Mouse (Mus musculus) hindbrain, embryonic 13.5 days (tissue): ENCODE results near the gene Pdzd2. TPM values are rescaled to one million over a fixed set of nuclear protein-coding genes. Genes with fewer than 3 reads are reported as not detected.

Source experiments
- ATAC-seq: fragments of 200-750 bp; cut with Nextera tagmentation; 2 replicates; pipeline ENCODE4 v1.8.0; 2017; ENCODE audit warnings: moderate TSS enrichment; ENCODE audit not compliant: low FRiP score
- H3K27ac ChIP-seq: fragments of 300-500 bp; sonication (generic); 2 replicates; pipeline ENCODE4 v1.5.1; 2015; ENCODE audit warnings: inconsistent platforms, mild to moderate bottlenecking, moderate library complexity
- H3K27me3 ChIP-seq: fragments of 300-500 bp; sonication (generic); 2 replicates; pipeline ENCODE4 v1.6.1; 2015; ENCODE audit warnings: mild to moderate bottlenecking, inconsistent platforms
- H3K36me3 ChIP-seq: fragments of 300-500 bp; sonication (generic); 2 replicates; pipeline ENCODE4 v1.6.1; 2015; ENCODE audit warnings: mild to moderate bottlenecking, inconsistent platforms
- H3K4me1 ChIP-seq: fragments of 300-500 bp; sonication (generic); replicated peaks from 2 replicates; pipeline ENCODE4 v1.6.1; 2015; ENCODE audit warnings: inconsistent platforms
- H3K4me2 ChIP-seq: fragments of 300-500 bp; sonication (generic); 2 replicates; pipeline ENCODE4 v1.6.1; 2015; ENCODE audit warnings: inconsistent platforms, mild to moderate bottlenecking, moderate library complexity
- H3K4me3 ChIP-seq: fragments of 300-500 bp; sonication (generic); 2 replicates; pipeline ENCODE4 v1.5.1; 2015; ENCODE audit warnings: mild to moderate bottlenecking, inconsistent platforms
- H3K9ac ChIP-seq: fragments of 300-500 bp; sonication (generic); 2 replicates; pipeline ENCODE4 v1.6.1; 2015; ENCODE audit warnings: mild to moderate bottlenecking, inconsistent platforms
- H3K9me3 ChIP-seq: fragments of 300-500 bp; sonication (generic); 2 replicates; pipeline ENCODE4 v1.6.1; 2016; ENCODE audit warnings: inconsistent platforms
- WGBS: fragments of 180-500 bp; shearing (Covaris S2); methylation state at CpG from one replicate; pipeline ENCODE4 v1.1.7; 2015; 5-methylcytosine and 5-hydroxymethylcytosine counted together
- microRNA-seq: library from miRNA; unstranded; fragments of <30 nt; microRNA quantifications from one replicate; pipeline ENCODE4, GENCODE M21; 2016
- polyA plus RNA-seq: library from polyadenylated mRNA; unstranded; fragments of >200 nt; fragmentation: Nextera tagmentation; extraction: Ambion mirVana; gene quantifications from 2 replicates; pipeline ENCODE4 v1.2.1, GENCODE M21; 2015

Pdzd2 gene
- polyA plus RNA-seq, 1 experiment from 2014 or later = 12.3 TPM

GRCm38 (mm10) chr15:12317290-12317689 lies 422.4 kb downstream of the Pdzd2 start:
- Histone ChIP-seq H3K4me3 (no peak overlapping the region), H3K27ac (no peak overlapping the region), H3K36me3 (no peaks in the 10 kb centered on the region), H3K4me2 (no peak overlapping the region), H3K9ac (no peak overlapping the region), H3K27me3 (peaks cover 23% of the 10 kb centered on the region), H3K4me1 (peaks cover 7% of the 10 kb centered on the region), H3K9me3 (no peaks in the 10 kb centered on the region)
- 83% methylated on average over 5 of the region's 5 CpGs for WGBS
- no peak for ATAC-seq

GRCm38 (mm10) chr15:12315996-12316395 lies 423.7 kb downstream of the Pdzd2 start:
- Histone ChIP-seq H3K27me3 (peaks cover 23% of the 10 kb centered on the region), H3K4me1 (peaks cover 6% of the 10 kb centered on the region), H3K27ac (no peak overlapping the region), H3K9ac (no peak overlapping the region), H3K36me3 (no peaks in the 10 kb centered on the region), H3K4me3 (no peak overlapping the region), H3K4me2 (no peak overlapping the region), H3K9me3 (no peaks in the 10 kb centered on the region)
- no peak for ATAC-seq
- 72% methylated on average over 2 of the region's 2 CpGs for WGBS

GRCm38 (mm10) chr15:12314584-12314983 lies 425.1 kb downstream of the Pdzd2 start:
- no peak for ATAC-seq
- WGBS = 88% methylated on average over 5 of the region's 5 CpGs

GRCm38 (mm10) chr15:12313255-12313654 lies 426.5 kb downstream of the Pdzd2 start:
- 28% methylated on average over 1 of the region's 1 CpGs for WGBS
- Histone ChIP-seq H3K9ac (no peak overlapping the region), H3K9me3 (no peaks in the 10 kb centered on the region), H3K4me1 (no peaks in the 10 kb centered on the region), H3K27me3 (peaks cover 3% of the 10 kb centered on the region; the same call in 1 of the 2 replicates), H3K27ac (no peak overlapping the region), H3K4me2 (no peak overlapping the region), H3K4me3 (no peak overlapping the region), H3K36me3 (no peaks in the 10 kb centered on the region)
- no peak for ATAC-seq

More at GRCm38 (mm10) chr15:12314584-12314983, 425.1 kb downstream of the Pdzd2 start:
- Histone ChIP-seq H3K4me2 (no peak overlapping the region), H3K4me3 (no peak overlapping the region), H3K9me3 (no peaks in the 10 kb centered on the region), H3K36me3 (no peaks in the 10 kb centered on the region), H3K4me1 (no peaks in the 10 kb centered on the region), H3K27ac (no peak overlapping the region), H3K27me3 (peaks cover 16% of the 10 kb centered on the region), H3K9ac (no peak overlapping the region)

- Histone ChIP-seq H3K4me3 (no peak overlapping the region), H3K9ac (no peak overlapping the region), H3K4me2 (no peak overlapping the region), H3K27me3 (no peaks in the 10 kb centered on the region), H3K9me3 (no peaks in the 10 kb centered on the region), H3K36me3 (no peaks in the 10 kb centered on the region), H3K27ac (no peak overlapping the region), H3K4me1 (no peaks in the 10 kb centered on the region)
- 89% methylated on average over 7 of the region's 7 CpGs for WGBS
- no peak for ATAC-seq
These were observed 428.3 kb downstream of the Pdzd2 start for GRCm38 (mm10) chr15:12311465-12311864.

GRCm38 (mm10) chr15:12310676-12311075 lies 429.0 kb downstream of the Pdzd2 start:
- H3K4me1 ChIP-seq = no peaks in the 10 kb centered on the region
- H3K27me3 ChIP-seq = no peaks in the 10 kb centered on the region
- H3K9me3 ChIP-seq = no peaks in the 10 kb centered on the region
- 93% methylated on average over 4 of the region's 4 CpGs for WGBS
- no peak overlapping the region for H3K4me2 ChIP-seq
- H3K4me3 ChIP-seq = no peak overlapping the region
- ATAC-seq = no peak
- H3K9ac ChIP-seq = no peak overlapping the region
- no peak overlapping the region for H3K27ac ChIP-seq
- H3K36me3 ChIP-seq = no peaks in the 10 kb centered on the region

Small RNA genes lying within 50 kb of the gene (microRNA-seq; reads per million reads assigned to microRNA genes)
- gene Gm24135 = not detected
- not detected for gene Gm24302

Other genes with a start within 250 kb of the Pdzd2 start
- 33.7 and 42.1 TPM in 2 replicates for gene 6030458C11Rik, start 84.7 kb upstream of the Pdzd2 start, polyA plus RNA-seq
- gene Drosha, start 84.9 kb upstream of the Pdzd2 start, polyA plus RNA-seq = 50.0 and 53.8 TPM in 2 replicates